Mouse (Mus musculus): ENCODE data around the gene Sntg2. TPM values are rescaled to one million over a fixed set of nuclear protein-coding genes. Genes with fewer than 3 reads are reported as not detected.

The Sntg2 gene
- total and polyA plus RNA-seq, 2 experiments from 2014 or later, result 4.3 to 11.7 TPM

GRCm38 (mm10) chr12:30272242-30272985 lies 100.8 kb downstream of the Sntg2 start:
- Histone ChIP-seq H3K4me3 (ENCODE audit: low read depth, low read length) (no peak overlapping the region), H3K4me2 (ENCODE audit: low read depth, low read length, poor library complexity, severe bottlenecking) (no peak overlapping the region), H3K4me1 (ENCODE audit: insufficient read depth, low read length) (no peaks in the 10 kb centered on the region), H3K9ac (replicated peaks; ENCODE audit: low read length, poor library complexity, severe bottlenecking) (no peak overlapping the region), H3K27ac (ENCODE audit: low read depth, low read length) (no peak overlapping the region), H3K27me3 (ENCODE audit: insufficient read depth, low read length) (no peaks in the 10 kb centered on the region), H3K36me3 (ENCODE audit: insufficient read depth, low read length) (no peaks in the 10 kb centered on the region), H3K9me3 (ENCODE audit: low read length) (no peaks in the 10 kb centered on the region)
- DNase-seq (ENCODE audit: low spot score) (no peak), ATAC-seq (ENCODE audit: low FRiP score) (no peak)
- 90% methylated on average over 8 of the region's 8 CpGs for WGBS
- TF ChIP-seq CTCF (IDR thresholded peaks at IDR 0.05), result no peak

GRCm38 (mm10) chr12:30264206-30264605 lies 109.0 kb downstream of the Sntg2 start:
- no peaks in the 10 kb centered on the region for H3K4me1 ChIP-seq (ENCODE audit: insufficient read depth, low read length)
- no peak for TF ChIP-seq CTCF (IDR thresholded peaks at IDR 0.05)
- no peaks in the 10 kb centered on the region for H3K36me3 ChIP-seq (ENCODE audit: insufficient read depth, low read length)
- H3K9me3 ChIP-seq (ENCODE audit: low read length), result no peaks in the 10 kb centered on the region
- no peaks in the 10 kb centered on the region for H3K27me3 ChIP-seq (ENCODE audit: insufficient read depth, low read length)
- H3K4me2 ChIP-seq (ENCODE audit: low read depth, low read length, poor library complexity, severe bottlenecking), result no peak overlapping the region
- WGBS, result 57% methylated on average over 5 of the region's 5 CpGs
- no peak overlapping the region for H3K9ac ChIP-seq (replicated peaks; ENCODE audit: low read length, poor library complexity, severe bottlenecking)
- no peak for ATAC-seq (ENCODE audit: low FRiP score)
- H3K27ac ChIP-seq (ENCODE audit: low read depth, low read length), result no peak overlapping the region
- no peak for DNase-seq (ENCODE audit: low spot score)
- H3K4me3 ChIP-seq (ENCODE audit: low read depth, low read length), result no peak overlapping the region

- DNase-seq (ENCODE audit: low spot score), result no peak
- Histone ChIP-seq H3K4me1 (ENCODE audit: insufficient read depth, low read length) (no peaks in the 10 kb centered on the region), H3K4me2 (ENCODE audit: low read depth, low read length, poor library complexity, severe bottlenecking) (no peak overlapping the region), H3K36me3 (ENCODE audit: insufficient read depth, low read length) (no peaks in the 10 kb centered on the region), H3K27me3 (ENCODE audit: insufficient read depth, low read length) (no peaks in the 10 kb centered on the region), H3K4me3 (ENCODE audit: low read depth, low read length) (no peak overlapping the region), H3K27ac (ENCODE audit: low read depth, low read length) (no peak overlapping the region), H3K9me3 (ENCODE audit: low read length) (no peaks in the 10 kb centered on the region), H3K9ac (replicated peaks; ENCODE audit: low read length, poor library complexity, severe bottlenecking) (0 out of 2 replicates have a peak overlapping the region, but pooled peaks have one; percentile 4)
- no peak for TF ChIP-seq CTCF (IDR thresholded peaks at IDR 0.05)
- no peak for ATAC-seq (ENCODE audit: low FRiP score)
- 53% methylated on average over 2 of the region's 2 CpGs for WGBS
These were observed 112.0 kb downstream of the Sntg2 start for GRCm38 (mm10) chr12:30261187-30261586.

- H3K27me3 ChIP-seq (ENCODE audit: insufficient read depth, low read length), result no peaks in the 10 kb centered on the region
- WGBS, result 38% methylated on average over 2 of the region's 2 CpGs
- H3K36me3 ChIP-seq (ENCODE audit: insufficient read depth, low read length), result no peaks in the 10 kb centered on the region
- no peak overlapping the region for H3K4me2 ChIP-seq (ENCODE audit: low read depth, low read length, poor library complexity, severe bottlenecking)
- ATAC-seq (ENCODE audit: low FRiP score) (no peak), DNase-seq (ENCODE audit: low spot score) (no peak)
- no peaks in the 10 kb centered on the region for H3K9me3 ChIP-seq (ENCODE audit: low read length)
- H3K9ac ChIP-seq (replicated peaks; ENCODE audit: low read length, poor library complexity, severe bottlenecking), result no peak overlapping the region
- H3K27ac ChIP-seq (ENCODE audit: low read depth, low read length), result no peak overlapping the region
- no peaks in the 10 kb centered on the region for H3K4me1 ChIP-seq (ENCODE audit: insufficient read depth, low read length)
- H3K4me3 ChIP-seq (ENCODE audit: low read depth, low read length), result no peak overlapping the region
- TF ChIP-seq CTCF (IDR thresholded peaks at IDR 0.05), result no peak
These were observed 114.5 kb downstream of the Sntg2 start for GRCm38 (mm10) chr12:30258641-30259040.

- Histone ChIP-seq H3K27ac (ENCODE audit: low read depth, low read length) (no peak overlapping the region), H3K9ac (replicated peaks; ENCODE audit: low read length, poor library complexity, severe bottlenecking) (no peak overlapping the region), H3K4me3 (ENCODE audit: low read depth, low read length) (no peak overlapping the region), H3K36me3 (ENCODE audit: insufficient read depth, low read length) (no peaks in the 10 kb centered on the region), H3K4me2 (ENCODE audit: low read depth, low read length, poor library complexity, severe bottlenecking) (no peak overlapping the region), H3K4me1 (ENCODE audit: insufficient read depth, low read length) (no peaks in the 10 kb centered on the region), H3K9me3 (ENCODE audit: low read length) (no peaks in the 10 kb centered on the region), H3K27me3 (ENCODE audit: insufficient read depth, low read length) (no peaks in the 10 kb centered on the region)
- ATAC-seq (ENCODE audit: low FRiP score) (no peak), DNase-seq (ENCODE audit: low spot score) (no peak)
- WGBS, result 95% methylated on average over 7 of the region's 7 CpGs
- no peak for TF ChIP-seq CTCF (IDR thresholded peaks at IDR 0.05)
These were observed 115.5 kb downstream of the Sntg2 start for GRCm38 (mm10) chr12:30257664-30258063.

GRCm38 (mm10) chr12:30256207-30256606 lies 117.0 kb downstream of the Sntg2 start:
- H3K4me3 ChIP-seq (ENCODE audit: low read depth, low read length), result no peak overlapping the region
- no peaks in the 10 kb centered on the region for H3K27me3 ChIP-seq (ENCODE audit: insufficient read depth, low read length)
- WGBS, result 71% methylated on average over 3 of the region's 3 CpGs
- no peaks in the 10 kb centered on the region for H3K4me1 ChIP-seq (ENCODE audit: insufficient read depth, low read length)
- no peak overlapping the region for H3K4me2 ChIP-seq (ENCODE audit: low read depth, low read length, poor library complexity, severe bottlenecking)
- H3K36me3 ChIP-seq (ENCODE audit: insufficient read depth, low read length), result no peaks in the 10 kb centered on the region
- H3K27ac ChIP-seq (ENCODE audit: low read depth, low read length), result no peak overlapping the region
- H3K9ac ChIP-seq (replicated peaks; ENCODE audit: low read length, poor library complexity, severe bottlenecking), result no peak overlapping the region
- DNase-seq (ENCODE audit: low spot score) (no peak), ATAC-seq (ENCODE audit: low FRiP score) (no peak)
- no peaks in the 10 kb centered on the region for H3K9me3 ChIP-seq (ENCODE audit: low read length)
- TF ChIP-seq CTCF (IDR thresholded peaks at IDR 0.05), result no peak
